Mouse (Mus musculus) mature B cell (primary cell): ENCODE measurements around the gene Ubap2l.

Experiments used
- in situ Hi-C: fragments of 300-500 bp; cut with MboI; formaldehyde crosslinking; loops from 2 replicates; pipeline ENCODE4 v1.14.3; 2019

The Ubap2l gene

DNA sequence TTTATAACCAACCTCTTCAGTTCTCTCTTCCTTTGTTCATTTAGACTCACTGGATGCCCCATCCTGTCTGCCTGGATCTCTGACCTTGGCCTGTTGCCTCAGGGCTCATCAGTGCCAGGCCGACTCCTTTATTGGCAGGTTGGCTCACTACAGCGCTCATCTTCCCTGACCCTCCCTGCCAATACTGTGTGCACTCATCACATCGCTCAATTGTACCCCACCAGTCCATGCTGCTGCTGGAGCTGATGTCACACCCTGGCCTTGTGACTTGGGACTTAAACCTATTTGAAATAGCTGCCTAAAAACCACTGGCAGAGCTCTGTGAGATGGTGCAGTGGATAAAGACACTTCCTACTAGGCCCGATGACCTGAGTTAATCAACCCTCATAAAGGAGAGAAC lies 15.4 kb upstream of the Ubap2l start:
- in situ Hi-C loops: no loop called here

- in situ Hi-C loops: no loop called here
Observed at GRCm38 (mm10) chr3:90065553-90065952, 13.1 kb upstream of the Ubap2l start.

DNA sequence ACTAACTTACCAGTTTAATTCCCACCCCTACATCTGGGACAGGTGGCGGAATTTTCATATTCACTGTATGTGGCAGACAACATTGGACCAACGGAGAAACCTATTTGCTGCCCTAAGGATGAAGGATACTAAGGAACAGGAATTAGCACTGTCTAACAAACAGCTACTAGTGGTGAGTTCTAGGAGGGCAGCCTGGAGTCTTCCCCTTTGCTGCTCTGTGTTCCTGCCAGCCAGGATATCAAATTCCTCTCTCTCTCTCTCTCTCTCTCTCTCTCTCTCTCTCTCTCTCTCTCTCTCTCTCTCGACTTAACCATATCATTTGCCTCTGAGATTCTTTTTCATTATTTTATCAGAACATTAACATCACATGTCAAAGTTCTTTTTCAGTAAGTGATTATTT lies 12.0 kb upstream of the Ubap2l start:
- in situ Hi-C loops: no loop called here

GRCm38 (mm10) chr3:90062539-90062938 lies 10.1 kb upstream of the Ubap2l start:
- in situ Hi-C loops: no loop called here

- in situ Hi-C loops: no loop called here
Observed at GRCm38 (mm10) chr3:90061549-90061948, 9.1 kb upstream of the Ubap2l start.

GRCm38 (mm10) chr3:90051441-90052350 lies 732 bp downstream of the Ubap2l start, which contains the start of gene 4933434E20Rik:
Gene 4933434E20Rik, plus strand, starts transcription at chr3:90051636.
- in situ Hi-C loops: no loop called here

GRCm38 (mm10) chr3:90049691-90050090 lies 2.7 kb downstream of the Ubap2l start:
- in situ Hi-C loops: no loop called here

DNA sequence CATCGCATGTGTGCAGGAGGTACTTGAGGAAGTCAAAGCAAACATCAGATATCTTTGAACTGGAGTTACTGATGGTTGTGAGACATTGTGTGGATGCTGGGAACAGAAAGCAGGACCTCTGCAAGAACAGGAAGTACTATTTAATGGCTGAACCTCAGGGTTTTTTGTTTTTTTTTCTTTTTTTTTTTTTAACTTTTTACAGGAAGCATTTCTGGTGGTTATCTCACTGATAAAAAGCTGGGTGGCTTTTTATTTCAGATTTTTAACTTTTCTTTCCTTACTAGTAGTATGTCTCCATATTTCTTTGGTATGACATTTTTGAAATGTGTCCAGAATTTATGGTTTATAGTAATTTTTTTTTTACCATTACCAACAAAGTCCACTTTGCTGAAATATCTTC lies 16.2 kb downstream of the Ubap2l start:
- in situ Hi-C loops: no loop called here

- in situ Hi-C loops: no loop called here
Observed at GRCm38 (mm10) chr3:90034653-90035052, 17.8 kb downstream of the Ubap2l start.

- in situ Hi-C loops: no loop called here
Observed at GRCm38 (mm10) chr3:90016626-90017025, 35.8 kb downstream of the Ubap2l start.

DNA sequence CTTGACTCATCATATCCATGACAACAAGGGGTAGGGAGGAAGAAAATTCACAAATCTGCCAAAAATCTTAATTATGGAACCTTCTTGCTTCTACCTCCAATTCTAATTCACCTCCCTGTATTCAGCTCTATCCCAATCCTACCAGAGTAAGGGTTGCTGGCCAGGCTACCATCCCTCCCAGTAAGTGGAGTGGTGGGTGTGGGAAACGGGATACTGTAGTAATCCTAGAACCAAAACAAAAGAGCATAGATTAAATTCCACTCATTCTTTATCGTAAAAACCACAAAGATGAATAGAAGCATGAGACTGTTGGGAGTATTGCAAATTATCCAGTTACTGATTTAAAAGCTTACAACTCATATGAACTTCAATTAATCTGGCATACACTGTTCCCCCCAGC lies 42.1 kb downstream of the Ubap2l start:
- in situ Hi-C loops: no loop called here

- in situ Hi-C loops: no loop called here
Observed at GRCm38 (mm10) chr3:90004091-90004796, 48.2 kb downstream of the Ubap2l start.

- in situ Hi-C loops: no loop called here
Observed at GRCm38 (mm10) chr3:89999830-90000229, 52.6 kb downstream of the Ubap2l start.

DNA sequence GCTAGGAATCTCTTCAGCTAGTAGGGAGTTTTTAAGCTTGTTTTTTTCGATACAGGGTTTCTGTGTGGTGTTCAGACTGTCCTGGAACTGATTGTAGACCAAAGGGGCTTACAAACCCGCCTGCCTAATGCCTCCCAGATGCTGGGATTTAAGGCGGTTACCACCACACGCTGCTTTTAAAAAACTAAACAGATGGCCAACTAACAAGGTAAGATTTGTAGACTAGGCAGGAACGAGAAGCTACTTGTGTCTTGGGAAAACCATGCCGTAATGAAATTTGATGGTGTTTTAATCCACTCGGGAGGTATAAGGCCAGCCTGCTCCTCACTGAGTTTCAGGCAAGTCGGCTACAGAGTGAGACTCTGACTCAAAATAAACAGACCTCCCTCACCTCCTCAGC lies 53.3 kb downstream of the Ubap2l start:
- in situ Hi-C loops: no loop called here

DNA sequence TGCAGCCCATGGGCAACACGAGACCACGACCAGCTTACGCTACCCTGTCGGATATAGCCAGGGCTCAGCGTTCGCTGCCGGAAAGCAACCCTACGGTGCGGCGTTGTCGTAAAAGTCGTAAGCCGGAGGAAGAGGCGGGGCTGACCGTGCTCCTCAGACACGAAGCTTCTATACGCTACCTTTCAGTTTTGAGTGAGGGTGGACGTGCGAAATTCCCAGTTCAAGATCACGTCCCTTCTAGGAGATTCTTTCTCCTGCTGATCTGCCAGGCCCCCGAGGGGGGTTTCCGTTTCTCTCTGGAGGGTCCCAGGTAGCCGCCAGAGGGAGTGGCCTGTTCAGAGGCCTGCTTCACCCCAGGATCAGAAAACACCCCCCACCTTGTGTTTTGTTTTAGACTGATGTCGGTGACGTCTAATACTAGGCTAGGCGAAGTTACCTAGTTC lies 53.8 kb downstream of the Ubap2l start, which contains the start of gene Hax1:
TSS of gene Hax1 (minus strand) at position 169 of the 443 bp plus-strand sequence.
- in situ Hi-C loops: no loop called here

GRCm38 (mm10) chr3:89997791-89998495 lies 54.5 kb downstream of the Ubap2l start:
- in situ Hi-C loops: no loop called here

GRCm38 (mm10) chr3:89994807-89995515 lies 57.5 kb downstream of the Ubap2l start:
- in situ Hi-C loops: no loop called here

DNA sequence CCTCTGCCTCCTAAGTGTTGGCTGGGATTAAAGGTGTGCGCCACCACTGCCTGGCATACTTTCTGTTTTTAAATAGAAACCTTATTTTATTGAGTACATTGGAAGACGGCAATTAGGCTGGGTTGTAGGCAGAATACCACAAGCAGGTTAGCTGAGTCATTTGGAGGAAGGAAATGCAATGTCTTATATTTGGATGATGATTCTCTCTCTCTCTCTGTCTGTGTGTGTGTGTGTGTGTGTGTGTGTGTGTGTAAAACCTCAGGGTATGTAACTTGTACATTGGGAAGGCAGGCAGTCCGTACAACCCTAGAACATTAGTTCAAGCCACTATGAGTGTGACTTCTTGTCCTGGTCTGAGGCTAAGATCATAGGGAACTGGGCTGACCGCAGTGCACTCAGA lies 64.6 kb downstream of the Ubap2l start:
- in situ Hi-C loops: no loop called here

DNA sequence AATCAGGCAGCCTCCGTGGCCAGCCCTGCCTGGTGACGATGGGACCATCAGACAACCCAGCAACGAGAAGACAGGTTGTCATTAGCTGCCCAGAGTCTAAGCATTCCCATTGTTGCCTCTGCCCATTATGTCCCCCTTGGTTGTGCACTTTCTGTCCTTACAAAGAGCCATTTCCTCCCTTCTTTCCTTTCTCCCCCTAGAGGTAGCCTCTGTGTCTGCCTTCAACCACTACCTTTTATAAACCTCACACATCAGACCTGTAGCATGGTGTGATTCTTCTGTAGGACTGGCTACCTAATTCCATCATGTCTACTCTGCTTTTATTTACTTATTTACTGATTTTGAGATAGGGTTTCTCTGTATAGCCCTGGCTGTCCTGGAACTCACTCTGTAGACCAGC lies 65.2 kb downstream of the Ubap2l start:
- in situ Hi-C loops: no loop called here

DNA sequence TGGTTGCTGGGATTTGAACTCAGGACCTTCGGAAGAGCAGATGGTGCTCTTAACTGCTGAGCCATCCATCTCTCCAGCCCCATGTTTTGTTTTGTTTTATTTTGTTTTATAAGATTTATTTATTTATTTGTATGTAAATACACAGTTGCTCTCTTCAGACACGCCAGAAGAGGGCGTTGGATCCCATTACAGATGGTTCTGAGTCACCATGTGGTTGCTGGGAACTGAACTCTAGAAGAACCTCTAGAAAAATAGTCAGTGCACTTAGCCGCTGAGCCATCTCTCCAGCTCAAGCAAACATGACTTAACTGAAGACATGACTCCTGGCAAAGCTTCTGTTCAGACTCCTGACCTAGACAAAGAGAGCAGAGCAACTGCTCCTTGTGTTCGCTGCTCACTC lies 70.0 kb downstream of the Ubap2l start:
- in situ Hi-C loops: no loop called here

DNA sequence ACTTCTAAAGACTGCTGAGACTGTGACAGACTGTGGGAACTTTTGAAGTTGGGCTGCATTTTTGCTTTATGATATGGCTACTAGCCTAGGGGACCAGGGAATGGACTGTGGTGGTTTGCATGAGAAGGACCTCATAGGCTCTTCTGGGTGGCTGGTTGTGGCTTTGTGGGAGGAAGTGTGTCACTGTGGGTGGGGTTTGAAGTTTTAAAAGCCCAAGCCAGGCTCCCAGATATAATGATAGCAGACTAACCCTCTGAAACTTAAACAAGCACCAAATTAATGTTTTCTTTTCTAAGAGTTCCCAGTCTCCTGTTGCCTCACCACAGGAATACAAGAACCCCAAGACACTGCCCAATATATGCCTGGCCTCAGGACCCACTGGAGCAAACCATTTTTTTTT lies 75.6 kb downstream of the Ubap2l start:
- in situ Hi-C loops: no loop called here

DNA sequence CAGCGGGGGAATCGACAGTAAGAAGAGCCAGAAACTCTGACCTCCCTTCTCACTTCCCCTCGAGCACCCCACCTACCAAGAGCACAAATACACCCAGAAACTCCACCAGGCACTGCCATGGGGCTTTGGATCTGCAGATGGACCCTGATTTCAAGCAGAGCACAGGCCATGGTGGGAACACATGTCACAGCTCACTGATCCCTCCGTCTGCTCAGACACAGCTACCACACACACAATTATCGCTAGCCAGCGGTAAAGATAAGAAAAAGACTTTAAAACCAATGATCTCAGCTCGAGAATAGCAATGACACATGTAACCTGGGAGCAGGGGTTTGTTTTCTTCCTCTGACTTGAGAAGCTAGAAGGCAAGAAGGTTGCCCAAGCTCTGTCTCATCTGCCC lies 83.9 kb downstream of the Ubap2l start:
- in situ Hi-C loops: no loop called here
